Mouse (Mus musculus): ENCODE measurements around the gene Nubpl.
A peak's percentile ranks its signal among the peaks of the same experiment; 100 is the strongest.
"Not testable (repeated sequence)": the region's sequence is repeated elsewhere in the genome, so short reads cannot be mapped to it uniquely, and the experiment has no call there.

Gene Nubpl

DNA sequence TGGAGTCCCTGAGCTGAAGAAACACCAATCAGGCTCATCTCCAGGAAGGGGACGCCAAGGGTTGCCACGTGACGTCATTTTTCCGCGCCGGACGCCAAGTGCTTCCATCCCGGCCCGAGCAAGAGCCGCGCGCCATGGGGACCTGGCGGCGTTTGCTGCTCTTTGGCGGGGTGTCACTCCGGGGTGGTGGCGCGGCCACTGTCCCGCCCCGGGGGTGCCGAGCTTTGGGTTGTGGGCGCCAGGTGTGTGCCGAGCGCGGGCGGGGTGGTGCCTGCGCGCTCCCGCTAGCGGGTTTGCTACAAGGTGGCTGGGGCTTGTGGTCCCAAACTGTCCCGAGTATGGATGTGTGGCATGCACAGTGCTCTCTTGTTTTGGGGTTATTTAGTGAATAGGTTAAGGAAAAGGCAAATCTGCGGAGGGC lies at the start of gene Nubpl:
Gene Nubpl (plus strand): TSS at position 88 of the 421 bp plus-strand sequence.
- peak; percentile 91 to 95 for DNase-seq

DNA sequence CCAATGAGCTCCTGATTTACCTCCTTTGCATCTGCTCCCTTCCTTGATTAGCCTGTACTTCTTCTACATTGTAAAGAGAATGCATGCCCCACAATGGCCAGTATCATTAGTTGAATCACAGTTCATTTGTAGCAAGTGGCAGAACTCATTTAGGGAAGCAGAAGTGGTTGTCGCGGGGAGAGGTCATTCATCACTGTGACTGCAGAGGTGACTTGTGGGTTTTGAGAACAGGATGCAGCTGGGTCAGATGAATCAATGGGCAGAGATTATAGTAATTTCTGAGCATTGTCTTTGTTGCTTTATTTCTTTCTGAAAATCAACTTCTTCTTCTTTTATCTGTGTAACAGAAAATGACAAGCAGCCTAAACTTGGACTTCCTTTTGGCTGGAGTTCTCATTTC lies 48.2 kb upstream of the Nubpl start:
- no peak for DNase-seq

DNA sequence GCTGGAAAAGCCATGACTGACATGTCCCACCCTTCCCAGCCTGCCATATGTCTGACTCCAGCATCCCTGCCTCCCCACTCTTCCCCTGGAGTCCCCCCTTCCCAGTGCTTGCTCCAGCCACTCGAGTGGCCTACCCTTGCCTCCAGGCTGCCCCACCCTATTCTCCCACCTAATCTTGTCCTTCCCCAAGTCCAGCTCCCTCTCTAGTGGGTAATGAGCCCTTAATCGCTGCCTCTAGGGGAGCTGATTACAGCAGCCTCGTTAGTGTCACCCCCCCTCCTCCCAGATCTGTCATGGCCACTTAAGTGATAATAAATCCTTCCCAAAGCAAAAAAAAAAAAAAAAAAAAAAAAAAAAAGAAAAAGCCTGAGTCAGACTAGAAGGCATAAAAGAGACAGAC lies 18.2 kb upstream of the Nubpl start:
- not testable (repeated sequence) for DNase-seq

DNA sequence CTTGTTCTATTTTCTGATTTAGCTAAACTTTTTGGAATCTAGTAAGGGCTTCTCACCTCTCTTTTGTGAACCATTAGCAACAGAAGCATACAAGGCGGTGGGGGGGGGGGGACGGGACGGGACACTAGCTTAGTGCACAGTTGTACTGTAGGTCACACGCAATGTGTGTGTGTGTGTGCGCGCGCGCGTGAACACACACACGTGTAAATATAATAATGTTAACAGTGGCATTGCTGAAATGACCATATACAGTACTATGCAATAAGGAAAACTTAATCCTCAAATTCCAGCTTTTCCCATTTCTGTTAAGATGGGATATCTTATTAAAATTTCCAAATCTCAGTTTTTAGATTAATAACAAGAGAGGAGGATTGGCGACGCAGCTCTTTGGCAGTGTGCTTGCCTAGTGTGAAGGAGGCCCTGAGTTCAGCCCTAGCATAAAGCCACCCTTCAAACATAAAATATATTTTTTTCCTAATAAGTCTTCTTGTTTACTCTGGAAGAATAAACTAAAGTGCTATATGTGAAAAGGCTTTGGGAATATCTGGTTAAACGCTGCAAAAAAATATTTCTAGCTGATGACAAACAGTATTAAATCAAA lies 388 bp upstream of the Nubpl start:
- no peak for DNase-seq

DNA sequence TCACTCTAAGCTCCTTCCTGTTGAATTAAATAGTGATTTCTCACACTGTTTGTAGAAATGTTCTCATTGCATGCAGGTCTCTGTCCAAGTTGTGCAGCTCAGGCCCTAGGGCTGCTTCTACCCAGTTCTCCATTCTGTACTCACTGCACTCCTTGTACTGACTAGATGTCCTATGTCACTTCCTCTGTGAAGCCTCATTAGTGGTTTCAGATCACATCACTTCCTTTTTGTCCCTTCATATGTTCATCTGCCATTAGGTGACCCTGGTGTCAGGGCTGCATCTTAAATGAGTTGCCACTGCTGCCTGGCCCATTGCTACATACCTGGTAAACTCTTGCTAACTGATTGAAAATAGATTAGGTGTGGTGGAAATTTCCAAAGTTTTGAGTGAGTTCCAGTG lies 22.7 kb downstream of the Nubpl start:
- no peak for DNase-seq

DNA sequence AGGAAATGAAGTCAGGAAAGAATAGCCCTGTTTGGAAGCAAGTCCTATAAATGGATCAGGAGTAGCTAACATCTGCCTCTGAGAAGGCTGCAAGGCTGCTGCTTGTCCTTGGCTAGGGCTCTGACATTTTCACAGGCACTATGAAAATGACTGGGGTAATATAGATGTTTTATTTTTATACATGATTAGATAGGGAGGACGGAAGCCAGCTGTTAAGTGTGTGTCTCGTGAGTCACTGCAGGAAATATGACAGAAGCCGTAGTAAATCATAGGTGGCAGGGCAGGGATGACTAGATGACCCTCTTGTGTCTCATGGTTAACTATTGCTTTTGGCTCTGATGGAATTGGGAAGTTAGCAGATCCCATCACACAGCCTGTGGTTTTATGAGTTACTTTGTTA lies 28.9 kb downstream of the Nubpl start:
- no peak for DNase-seq

DNA sequence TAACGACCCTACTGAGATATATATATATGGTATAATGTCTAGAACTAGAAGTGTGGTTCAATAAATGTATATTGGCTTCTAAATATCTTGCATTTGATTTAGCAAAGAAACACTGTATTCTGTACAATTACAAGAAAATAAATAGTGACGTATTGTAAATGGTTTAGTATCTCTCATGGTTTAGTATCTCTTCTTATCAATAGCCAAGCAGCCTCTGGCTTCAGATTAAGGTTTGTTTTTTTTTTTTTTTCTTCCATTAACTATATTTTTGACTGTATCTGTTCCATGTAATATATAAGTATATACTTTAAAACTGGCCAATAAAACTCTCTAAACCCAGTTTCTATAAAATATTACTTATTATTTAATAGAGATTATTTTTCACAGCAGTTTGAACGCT lies 31.5 kb downstream of the Nubpl start:
- no peak for DNase-seq

DNA sequence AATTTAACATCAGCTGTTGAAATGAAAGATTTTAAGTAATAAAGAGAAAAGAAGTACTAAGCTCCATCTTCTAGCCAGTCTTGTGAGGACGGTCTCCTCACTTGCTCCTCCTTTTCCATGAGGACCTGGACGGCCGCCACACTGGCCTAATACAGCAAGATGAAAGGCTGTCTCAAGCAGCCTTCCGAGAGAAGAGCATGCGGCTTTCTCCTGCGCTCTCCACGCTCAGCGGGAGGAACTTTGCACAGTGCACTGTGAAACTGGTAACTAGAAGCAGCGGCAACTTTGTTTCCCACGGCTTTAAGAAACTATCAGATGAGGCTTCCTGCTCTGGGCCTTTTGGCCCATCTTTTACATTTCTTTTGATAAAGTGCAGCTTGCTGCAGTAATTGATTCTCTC lies 34.7 kb downstream of the Nubpl start:
- DNase-seq: peak in 1 of 2 experiments; percentile 6

DNA sequence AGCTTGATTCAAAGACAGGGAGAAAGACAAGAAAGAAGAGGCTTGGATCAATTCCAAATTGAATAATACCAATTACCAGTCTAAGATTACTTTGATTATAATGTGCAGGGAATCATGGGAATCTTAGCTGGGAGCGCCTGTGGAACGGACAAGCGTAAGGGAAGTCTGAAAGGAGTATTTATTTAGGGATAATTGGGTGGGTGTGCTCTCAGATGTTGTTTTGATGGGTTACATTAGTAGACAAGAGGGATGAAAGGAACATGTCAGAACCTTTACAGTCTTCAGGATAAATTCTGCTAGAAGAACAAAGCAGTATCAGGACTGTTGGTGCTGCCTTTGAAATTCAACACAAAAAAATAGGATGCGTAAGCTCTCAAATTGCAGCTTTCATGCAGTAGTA lies 40.8 kb downstream of the Nubpl start:
- no peak for DNase-seq

DNA sequence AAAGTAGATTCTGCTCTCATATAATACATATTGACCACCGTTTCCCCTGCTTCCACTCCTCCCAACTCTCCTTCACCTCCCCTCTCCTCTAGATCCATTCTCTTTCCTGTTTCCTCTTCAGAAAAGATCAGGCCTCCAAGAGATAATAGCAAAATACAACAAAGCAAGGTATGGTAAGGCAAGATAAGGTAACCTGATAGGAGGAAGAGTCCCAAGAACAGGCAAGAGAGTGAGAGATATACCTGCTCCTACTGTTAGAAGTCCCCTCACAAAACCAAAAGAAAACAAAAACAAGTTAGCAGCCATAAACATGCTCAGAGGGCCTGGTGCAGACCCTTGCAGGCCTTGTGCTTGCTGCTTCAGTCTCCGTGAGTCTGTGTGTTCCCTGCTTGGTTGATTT lies 49.1 kb downstream of the Nubpl start:
- no peak for DNase-seq

DNA sequence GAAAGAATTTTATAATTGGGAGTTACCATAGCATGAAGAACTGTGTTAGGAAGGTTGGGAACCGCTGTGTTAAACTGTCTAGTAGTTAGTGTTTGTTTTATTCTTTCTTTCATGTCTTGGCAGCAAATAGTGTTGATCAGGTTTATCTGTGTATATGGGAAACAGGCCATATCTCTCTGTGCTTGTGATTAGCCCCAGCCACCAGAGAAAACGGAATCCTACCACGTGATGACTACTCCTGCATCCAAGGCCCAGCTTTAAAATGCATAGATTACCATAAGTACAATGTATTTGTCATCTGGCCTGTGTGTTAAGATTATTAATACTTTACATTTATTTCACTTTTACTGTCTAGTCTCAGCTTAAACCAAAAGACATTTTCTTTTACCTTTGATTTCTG lies 51.9 kb downstream of the Nubpl start:
- no peak for DNase-seq

DNA sequence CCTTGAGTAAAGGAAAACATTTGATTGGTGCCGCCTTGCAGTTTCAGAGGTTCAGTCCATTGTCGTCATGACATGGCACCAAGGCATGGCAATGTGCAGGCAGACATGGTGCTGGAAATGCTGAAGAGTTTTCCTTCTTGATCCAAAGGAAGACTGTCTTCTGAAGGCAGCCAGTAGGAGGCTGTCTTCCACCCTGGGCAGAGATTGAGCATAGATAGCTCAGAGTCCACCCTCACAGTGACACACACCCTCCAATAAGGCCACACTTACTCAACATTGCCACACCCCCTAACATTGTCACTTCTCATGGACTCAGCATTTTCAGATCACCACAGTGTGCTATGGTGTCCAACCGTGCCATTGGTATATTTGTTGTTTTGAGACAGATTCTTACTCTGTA lies 54.5 kb downstream of the Nubpl start:
- DNase-seq: no peak

DNA sequence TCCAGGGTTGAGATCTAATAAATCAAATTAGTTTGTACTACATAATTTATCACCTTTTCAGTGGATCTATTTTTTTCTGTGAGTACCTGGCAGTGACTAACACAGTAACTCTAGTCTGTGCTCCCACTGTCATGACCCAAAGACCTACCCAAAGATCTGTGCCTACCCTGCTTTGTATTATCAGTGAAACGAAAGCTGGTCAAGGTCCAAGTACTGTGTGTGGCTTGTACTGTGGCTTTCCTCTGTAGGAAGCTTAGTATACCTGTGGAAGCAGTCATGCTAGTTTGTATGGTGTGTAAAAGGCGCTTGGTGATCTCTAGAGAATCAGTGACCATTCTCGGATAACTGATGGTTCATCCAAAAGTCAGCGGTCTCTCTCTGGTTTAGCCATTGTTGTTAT lies 57.4 kb downstream of the Nubpl start:
- DNase-seq: no peak

DNA sequence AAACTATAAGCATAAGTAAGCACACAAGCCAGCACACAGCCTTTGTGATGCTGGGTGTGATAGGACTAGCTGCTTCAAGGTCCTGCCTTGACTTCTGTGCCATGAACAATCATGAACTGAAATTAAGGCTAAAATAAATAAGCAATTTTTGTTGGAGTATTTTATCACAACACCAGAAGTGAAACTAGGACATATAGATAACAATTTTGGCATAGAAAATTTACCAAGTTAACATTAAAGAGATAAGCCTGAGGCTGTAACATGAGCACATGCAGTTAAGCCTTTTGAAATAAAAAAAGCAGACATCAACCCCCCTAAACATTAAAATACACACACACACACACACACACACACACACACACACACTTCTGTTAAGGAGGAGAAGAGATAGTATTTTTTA lies 66.9 kb downstream of the Nubpl start:
- DNase-seq: no peak

DNA sequence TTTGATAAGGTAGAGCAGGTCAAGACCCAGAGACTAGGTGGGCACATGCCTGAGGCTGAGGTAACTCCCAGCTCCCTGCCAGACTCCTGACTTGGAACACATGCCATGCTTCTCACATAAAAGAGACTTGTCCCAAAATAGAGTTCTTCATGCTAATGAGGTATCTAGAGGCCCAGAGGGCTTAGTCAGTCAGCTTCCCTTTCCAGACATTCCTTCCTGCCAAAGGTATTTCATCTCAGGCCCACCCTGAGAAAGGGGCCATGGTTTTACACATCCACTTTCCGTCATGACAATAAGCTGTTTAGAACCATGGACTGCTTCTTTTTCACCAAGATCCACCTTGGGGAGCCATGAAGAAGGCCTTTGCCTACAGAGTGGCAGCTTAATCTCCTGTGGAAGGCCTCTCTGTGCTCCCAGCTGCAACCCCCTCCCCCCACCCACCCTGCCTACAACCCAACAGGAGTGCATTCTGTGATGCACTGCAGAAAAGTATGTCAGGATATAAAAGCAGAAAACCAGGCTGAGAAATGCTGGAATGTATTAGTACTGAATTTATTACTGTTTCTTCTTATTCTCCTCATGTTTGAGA lies 88.8 kb downstream of the Nubpl start:
- no peak for DNase-seq

DNA sequence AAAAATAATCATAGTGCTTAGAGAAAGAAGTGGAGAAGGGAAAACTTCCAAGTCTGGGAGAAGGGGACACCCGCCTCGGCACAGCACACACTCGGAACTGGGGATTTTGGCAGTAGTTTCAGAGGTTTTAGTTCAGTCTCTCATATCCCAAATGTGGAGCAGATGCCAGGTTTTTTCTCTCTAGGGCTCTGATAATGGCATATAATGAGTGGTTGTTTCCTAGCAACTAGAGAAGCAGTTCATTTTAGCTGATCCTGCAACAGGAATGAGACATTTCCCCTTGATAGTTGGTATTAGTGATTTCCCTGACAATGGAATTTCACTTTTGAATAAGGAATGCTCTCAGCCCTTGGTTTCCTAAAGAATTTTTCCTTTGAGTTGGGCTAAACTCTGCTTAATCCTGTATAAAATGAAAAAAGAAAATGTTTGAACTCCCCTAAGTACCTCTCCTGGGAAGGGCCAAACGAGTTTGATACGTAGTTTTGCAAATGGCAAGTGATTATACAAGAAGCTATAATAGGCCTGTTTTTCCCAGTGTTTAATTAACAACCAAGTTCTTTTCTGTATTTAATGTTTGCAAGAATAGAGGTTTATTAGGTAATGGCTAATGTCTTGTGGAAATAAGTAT lies 89.5 kb downstream of the Nubpl start:
- DNase-seq: no peak

DNA sequence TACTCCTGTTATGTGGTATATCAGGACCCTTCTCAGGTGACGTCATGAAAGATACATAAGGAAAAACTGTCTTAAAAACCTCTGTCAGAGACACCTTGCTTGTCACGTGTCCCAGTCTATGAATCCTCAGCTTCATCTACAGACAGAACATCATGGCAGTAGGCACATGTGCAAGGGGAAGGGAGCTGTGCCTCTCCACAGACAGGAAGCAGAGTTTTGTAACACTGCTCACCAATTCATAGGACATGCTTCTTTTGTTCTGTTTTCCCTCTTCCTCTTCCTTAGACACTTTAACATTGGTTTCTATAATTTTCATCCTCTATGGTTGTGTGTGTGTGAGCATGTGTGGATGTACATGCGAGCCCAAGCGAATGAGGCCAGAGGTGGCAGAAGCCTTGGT lies 100.9 kb downstream of the Nubpl start:
- no peak for DNase-seq

DNA sequence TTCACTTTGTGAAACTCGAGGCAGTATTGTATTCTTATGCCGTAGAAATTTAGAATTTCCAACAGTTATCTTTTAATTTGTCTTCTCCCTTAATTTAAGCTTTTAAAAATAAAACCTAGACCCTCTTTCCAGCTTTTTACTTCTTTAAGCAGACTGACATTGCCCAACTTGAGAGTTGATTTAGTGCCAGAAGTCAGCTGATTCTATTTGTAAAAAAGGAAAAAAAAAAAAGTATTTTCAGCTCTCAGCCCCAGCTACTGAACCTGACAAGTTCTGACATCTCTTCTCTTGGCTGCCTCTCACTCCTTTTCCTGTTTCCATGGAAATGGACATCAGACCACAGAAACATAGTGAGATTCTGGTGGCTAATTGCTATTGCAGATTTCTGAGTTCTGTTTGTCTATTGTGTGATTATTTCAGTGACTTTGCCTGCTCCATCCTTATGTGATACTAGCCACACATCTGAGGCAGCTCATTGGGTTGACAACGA lies 111.6 kb downstream of the Nubpl start:
- DNase-seq: no peak

DNA sequence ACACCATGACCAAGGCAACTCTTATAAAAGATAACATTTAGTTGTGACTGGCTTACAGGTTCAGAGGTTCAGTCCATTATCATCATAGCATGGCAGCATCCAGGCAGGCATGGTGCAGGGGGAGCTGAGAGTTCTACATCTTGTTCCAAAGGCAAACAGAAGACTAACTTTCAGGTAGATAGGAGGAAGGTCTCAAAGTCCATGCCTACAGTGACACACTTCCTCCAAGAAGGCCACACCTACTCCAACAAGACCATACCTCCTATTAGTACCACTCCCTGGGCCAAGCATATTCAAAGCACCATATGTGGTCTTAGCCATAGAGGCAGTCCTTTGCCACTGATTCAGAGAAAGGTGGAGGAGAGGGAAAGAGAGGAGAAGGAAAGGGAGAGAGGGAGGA lies 113.6 kb downstream of the Nubpl start:
- no peak for DNase-seq

DNA sequence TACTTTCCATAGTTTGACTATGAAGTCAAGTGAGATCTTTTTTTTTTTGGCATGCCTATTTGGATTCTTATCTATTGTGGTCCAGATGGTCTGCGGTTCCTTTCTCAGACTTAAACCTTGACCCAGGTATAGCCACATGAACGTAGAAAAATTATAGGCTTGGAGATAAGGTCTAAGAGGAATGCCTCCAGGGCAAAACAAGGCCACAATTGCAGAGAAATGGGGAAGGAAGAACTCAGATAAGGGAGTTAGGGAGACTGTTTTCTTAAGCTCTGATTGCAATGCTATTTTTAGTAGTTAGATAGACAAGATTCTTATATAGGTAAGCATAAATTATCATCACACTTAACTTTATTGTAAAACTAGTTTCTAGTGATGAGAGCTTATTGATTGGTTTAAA lies 117.3 kb downstream of the Nubpl start:
- no peak for DNase-seq

DNA sequence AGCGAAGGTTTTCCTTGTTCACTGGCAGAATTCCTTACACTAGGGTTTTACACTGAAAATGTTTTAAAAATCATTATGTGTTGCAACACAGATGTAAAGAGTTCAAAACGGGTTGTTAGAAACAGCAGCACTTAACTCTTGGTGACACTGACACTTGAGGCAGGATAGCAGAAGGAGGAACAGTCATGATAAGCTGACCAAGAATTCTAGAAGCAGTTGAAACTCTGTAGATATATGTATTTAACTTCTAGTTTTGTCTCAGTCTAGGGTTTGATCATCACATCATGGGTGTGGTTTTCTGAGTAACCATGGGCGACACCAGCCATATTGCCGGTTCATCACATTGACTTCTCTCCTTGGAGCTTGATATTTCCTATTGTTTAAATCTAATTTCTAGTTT lies 127.4 kb downstream of the Nubpl start:
- DNase-seq: no peak

DNA sequence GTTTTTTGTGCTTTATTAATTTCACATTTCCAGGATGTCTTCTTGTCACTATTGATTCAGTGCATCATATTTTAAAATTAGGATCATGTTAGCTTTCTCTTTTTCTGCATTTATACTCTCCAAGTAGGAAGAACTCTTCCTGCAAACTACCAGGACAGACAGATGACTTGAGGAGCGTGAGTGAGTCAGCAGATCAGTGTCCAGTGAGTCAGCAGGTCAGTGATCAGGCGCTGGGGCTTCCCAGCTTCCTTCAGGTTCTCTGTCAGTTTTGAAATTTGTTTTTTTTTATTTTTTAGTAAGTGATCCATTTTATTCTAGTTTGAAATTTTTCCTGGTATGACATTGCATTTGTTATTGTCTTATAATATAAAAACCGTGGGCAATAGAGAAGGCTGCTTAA lies 131.2 kb downstream of the Nubpl start:
- no peak for DNase-seq

DNA sequence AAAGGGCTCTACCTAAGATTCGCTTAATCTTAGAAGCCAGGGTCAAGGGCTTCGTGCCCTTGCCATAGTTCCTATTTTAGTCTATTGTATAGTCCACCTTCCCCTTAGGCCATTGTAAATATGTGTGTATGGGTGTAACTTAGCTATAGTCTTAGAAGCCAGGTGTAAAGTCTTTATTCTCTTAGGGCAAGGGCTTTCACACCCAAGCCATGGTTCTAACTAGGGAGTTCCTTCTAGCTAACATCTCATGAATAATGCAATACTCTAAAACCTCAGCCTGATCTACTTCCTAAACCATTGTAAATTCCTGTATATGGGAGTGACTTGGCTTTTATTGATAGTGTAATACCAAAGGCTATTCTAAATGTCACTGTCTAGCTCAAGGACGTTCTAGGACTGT lies 134.4 kb downstream of the Nubpl start:
- not testable (repeated sequence) for DNase-seq

DNA sequence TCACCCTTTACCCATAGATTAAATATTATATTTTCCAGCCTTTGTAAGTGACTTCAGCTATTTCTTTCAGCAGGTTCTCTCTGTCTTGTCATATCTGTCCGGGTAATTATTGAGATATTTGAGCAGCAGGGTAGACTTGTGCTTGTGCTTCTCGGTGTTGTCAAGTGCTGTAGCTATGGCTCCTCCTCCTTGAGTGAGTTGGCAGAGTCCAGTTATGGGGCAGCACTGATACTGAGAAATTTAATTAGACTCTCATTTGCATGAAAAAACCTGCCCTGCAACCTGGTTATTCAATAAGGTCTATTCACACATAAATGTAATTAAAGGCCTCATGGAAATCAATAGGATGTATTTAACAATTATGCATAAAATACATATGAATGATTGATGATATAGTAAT lies 145.2 kb downstream of the Nubpl start:
- DNase-seq: no peak

DNA sequence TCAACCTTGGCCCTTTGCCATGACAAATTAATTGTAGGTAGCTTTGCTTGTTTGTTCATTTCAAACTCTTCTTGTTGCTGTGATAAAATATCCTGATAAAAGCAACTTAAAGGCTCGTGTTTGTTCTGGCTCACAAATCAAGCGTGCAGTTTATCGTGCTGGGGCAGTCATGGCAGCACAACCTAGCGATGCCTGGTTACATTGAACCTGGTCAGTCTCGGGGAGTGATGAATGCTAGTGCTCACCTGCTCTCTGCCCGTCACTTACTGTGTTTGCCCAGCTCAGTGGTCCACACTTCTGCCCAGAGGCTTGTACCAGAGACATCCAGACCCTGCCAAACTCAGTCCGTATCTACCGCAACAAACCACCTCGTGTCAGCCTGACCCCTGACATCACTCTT lies 149.9 kb downstream of the Nubpl start:
- DNase-seq: no peak

Measured in kidney, adult 8-10 months (tissue).